Mouse (Mus musculus) small intestine, adult 2 months (tissue): ENCODE results near the gene Krt82.

Experiments used
- CTCF ChIP-seq: fragments of 200-500 bp; IDR thresholded peaks from 2 replicates; pipeline ENCODE4 v1.5.1; 2012; ENCODE audit warnings: low read depth, mild to moderate bottlenecking, control low read depth, inconsistent platforms, low read length, moderate library complexity, mixed read lengths; ENCODE audit not compliant: insufficient replicate concordance, insufficient read length; ENCODE audit errors: extremely low read depth
- POLR2A ChIP-seq: fragments of 200-500 bp; IDR thresholded peaks from 2 replicates; pipeline ENCODE4 v1.6.1; 2012; ENCODE audit warnings: low read depth, mild to moderate bottlenecking, control low read depth, inconsistent platforms, low read length, moderate library complexity

GRCm38 (mm10) chr15:101506896-101507758, 43.3 kb downstream of the Krt82 start:
- TF ChIP-seq CTCF (no peak), POLR2A (no peak)
